Mouse (Mus musculus) E14TG2a.4 (cell line): Measurements from ENCODE around the gene Ebf1.

ENCODE experiments used
- CTCF ChIP-seq: conservative IDR thresholded peaks from 2 replicates; pipeline ENCODE4 v1.5.1; 2014; ENCODE audit warnings: low read length
- NANOG ChIP-seq: IDR thresholded peaks from 2 replicates; pipeline ENCODE4 v1.6.1; 2014; ENCODE audit warnings: borderline replicate concordance, low read length, mixed read lengths

DNA sequence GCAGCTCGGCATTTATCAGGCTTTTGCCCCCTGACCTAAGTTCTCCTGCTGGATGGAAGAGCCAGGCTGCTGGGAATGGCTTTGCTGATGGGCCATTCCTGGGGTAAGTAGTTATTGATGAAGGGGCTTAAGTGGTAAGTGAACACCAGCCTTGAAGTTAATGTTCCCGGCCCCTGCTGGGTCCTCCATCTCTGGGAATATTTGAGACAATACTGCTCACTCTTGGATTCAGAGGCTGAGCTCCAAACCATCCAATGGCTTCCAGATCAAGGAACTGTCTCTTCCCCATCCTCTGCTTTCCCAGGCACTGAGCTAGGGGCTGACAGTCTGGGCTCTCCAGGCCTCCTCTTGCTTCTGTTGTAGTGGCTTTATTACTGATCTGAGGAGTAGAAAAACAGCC lies 116.2 kb downstream of the Ebf1 start:
- TF ChIP-seq CTCF = no peak
- TF ChIP-seq NANOG = no peak
